Mouse (Mus musculus): ENCODE results near the gene Glul.

The Glul gene

DNA sequence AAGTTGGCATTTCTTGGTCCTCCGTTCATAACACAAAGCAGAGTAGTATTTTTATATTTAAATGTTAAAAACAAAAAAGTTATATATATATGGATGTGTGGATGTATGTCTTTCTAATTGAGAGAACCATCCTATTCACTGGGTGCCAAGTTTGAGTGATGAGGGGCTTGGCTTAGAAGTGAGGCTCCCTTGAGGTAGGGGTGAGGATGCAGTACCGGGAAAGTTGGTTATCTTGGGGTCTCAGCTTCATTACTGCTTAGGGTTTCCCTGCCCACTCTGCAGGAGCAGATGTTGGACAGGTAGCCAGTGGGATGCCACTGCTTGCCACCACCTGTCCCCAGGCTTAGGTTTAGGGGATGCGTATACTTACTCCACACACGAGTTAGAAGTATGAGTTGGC lies 9.0 kb downstream of the Glul start:
- in situ Hi-C loops (cut with MboI, MseI): loop anchor here in 1 of 2 experiments (10.0 kb wide), 1 partner anchor 1884 kb away; no protein-coding TSS in a partner anchor

DNA sequence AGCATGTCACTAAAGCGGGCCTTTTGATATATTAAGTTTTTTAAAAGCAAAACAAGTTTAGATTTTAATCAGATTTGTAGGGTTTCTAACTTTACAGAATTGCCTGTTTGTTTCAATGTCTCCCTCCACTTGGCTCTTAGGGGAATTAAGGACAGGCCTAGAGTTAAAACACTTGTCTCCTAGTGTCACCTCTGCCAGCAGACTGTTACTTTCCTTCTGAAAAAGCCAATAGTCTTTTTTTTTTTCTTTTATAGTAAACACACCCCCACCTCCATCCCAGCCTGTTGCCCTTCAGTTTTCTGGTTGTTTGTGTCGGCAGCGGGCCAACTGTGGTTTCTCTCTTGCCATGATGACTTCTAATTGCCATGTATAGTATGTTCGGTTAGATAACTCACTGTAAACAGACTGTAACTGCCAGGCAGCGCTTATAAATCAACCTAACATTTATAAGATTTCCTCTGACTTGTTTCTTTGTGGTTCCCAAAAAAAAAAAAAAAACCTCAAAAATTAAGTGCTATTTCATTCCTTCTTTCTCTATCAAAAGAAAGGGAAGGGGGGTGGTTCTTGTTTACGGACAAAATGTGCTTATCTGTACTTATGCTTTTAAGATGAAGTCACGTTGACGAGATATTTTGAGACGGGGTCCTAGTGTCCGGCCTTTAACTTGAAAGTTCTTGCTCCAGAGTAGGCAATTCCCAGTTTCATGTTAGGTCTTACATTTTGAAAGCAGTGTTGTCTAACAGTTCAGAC lies 9.6 kb downstream of the Glul start:
- in situ Hi-C loops (cut with MboI, MseI): loop anchor here in 1 of 2 experiments (10.0 kb wide), 1 partner anchor 1885 kb away; no protein-coding TSS in a partner anchor

DNA sequence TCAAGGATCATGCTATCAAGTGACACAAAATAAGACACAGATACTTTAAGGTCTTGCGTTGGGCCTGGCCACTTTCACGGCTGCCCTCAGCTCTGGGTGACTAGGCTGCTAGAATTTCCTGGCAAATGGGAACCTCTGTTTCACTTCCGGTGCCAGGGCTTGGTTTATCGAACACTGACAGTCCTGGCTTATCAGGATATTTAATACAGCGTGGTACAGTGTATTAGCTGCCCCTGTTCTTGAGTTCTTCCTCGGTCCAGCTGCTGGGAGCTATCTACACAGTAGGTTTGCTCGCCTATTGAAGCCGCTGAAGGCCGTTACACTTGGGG lies 10.2 kb downstream of the Glul start:
- in situ Hi-C loops (cut with MboI, MseI): loop anchor here in 1 of 2 experiments (10.0 kb wide), 1 partner anchor 1885 kb away; no protein-coding TSS in a partner anchor

DNA sequence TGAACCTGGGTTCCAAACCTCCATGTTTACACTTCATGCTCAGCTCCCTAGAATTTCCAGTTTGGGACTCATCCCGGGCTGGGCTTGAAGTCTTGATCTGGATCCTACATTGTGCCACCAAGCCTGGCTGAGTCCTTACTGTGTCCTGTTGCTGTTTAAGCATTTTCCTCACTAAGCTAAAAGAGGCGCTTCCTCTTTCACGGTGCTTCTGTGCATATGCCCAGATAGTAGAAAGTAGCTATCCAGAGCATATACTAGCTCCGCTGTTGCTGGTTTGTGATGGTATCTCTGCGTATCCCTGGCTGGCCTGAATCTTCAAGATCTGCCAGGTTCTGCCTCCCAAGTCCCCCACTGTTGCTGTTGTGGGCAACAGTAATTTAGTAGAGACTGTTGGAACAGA lies 10.7 kb downstream of the Glul start:
- in situ Hi-C loops (cut with MboI, MseI): no loop called here

DNA sequence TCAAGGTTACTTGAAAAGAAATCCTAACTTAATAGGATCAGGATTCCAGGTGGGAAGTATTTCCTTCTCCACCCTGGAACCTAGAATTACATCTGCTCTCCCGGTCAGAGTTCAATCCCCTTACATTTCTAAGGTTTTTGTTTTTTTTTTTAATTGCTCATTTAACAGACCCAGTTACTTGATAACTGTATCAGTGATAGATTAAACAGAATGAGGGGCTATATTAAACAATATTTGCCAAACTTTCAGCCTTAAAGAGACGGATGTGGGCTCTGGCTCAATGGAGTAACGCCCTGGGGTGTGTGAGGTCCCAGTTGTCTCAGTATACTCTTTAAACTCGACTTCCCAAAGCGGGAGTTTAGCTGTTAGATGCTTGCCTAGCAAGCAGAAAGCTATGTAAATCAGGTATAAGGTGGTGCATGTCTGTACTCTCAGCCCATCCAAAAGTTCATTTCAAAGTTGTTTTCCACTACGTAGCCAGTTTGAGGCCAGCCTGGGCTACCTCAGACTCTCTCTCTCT lies 11.6 kb downstream of the Glul start:
- in situ Hi-C loops (cut with MboI, MseI): no loop called here

DNA sequence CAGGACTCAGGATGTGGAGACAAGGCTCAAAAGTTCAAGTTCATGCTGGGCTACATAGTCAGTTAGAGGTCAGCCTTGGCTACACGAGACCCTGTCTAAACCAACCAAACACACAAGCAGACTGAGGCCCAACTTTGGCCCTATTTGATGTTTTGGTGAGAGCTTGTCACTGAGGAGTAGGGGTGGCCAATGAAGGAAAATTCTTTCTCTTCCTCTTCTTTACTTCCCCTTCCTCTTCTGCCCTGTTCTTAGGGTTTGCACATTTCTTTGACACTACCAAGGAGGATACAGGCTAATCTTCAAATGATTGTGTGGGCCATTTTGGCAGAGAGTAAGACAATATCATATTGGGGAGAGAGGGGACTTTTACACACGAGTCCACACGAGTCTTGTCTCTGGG lies 14.1 kb downstream of the Glul start:
- in situ Hi-C loops (cut with MboI, MseI): no loop called here

DNA sequence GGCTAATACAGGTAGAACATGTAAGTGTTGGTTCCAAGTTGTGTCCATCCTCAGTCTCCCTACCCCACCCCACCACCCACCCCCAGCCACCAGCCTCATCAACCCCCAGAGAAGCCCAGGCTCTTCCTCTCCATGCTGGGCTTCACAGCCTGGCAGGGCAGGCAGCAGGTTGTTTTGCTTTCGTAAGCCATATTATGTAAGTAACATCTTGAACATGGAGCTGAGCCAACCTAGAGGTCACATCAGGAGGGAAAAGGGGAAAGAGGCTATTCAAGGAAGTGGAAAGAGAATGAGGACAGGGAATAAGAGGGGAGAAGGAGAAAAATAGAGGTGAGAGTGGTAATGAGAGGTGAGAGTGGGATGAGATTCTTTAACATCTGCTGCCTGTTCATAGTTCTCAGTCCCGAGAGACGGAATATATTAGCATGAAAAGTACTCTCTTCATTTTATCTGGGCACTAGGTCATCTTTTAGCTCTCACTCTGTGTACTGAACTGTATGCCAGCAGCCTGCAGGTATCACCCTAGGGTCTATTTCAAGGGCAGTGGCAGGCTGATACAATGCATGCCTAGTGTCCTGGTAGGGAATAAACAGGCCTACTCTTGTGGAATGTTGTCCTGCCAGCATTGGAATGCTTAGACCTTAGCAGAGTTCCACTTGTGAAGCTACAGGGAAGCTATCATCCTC lies 18.9 kb downstream of the Glul start:
- in situ Hi-C loops (cut with MboI, MseI): no loop called here

DNA sequence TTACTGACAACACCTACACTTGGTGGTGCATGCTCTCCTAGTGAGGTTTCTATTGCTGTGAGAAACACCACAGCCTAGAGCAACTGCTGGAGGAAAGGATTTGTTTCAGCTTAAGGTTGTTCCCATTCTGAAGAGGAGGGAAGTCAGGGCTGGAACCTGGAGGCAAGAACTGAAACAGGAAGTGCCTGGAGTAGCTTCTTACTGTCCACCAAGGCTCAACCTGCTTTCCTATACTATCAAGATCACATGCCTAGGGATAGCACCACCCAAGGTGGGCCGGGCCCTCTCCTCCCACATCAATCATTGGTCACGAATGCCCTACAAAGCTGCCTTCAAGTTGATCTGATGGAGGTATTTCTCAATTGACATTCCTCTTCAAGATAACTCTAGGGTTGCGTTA lies 21.9 kb downstream of the Glul start:
- in situ Hi-C loops (cut with MboI, MseI): no loop called here

DNA sequence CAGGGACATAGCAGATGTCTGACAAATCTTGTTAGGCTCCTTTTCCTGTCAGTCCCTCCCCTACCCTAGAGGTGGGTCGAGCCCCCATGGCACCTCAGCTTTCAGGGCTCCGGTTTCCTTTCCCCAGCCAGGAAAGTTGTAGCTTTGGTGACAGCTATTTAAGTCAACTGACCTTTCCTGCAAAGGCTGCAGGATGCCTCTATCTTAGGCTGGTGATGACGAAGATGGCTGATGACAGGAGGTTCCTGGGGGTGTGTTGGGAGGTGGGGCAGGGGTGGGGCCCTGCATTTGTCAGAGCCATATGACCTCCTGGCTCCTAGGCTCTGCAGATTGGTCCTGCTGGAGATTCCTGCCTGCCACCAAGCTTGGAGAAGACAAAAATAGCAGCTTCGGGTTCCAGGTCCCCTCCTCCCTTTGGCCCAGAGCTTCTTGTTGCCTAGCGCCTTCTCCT lies 22.9 kb downstream of the Glul start:
- in situ Hi-C loops (cut with MboI, MseI): no loop called here

DNA sequence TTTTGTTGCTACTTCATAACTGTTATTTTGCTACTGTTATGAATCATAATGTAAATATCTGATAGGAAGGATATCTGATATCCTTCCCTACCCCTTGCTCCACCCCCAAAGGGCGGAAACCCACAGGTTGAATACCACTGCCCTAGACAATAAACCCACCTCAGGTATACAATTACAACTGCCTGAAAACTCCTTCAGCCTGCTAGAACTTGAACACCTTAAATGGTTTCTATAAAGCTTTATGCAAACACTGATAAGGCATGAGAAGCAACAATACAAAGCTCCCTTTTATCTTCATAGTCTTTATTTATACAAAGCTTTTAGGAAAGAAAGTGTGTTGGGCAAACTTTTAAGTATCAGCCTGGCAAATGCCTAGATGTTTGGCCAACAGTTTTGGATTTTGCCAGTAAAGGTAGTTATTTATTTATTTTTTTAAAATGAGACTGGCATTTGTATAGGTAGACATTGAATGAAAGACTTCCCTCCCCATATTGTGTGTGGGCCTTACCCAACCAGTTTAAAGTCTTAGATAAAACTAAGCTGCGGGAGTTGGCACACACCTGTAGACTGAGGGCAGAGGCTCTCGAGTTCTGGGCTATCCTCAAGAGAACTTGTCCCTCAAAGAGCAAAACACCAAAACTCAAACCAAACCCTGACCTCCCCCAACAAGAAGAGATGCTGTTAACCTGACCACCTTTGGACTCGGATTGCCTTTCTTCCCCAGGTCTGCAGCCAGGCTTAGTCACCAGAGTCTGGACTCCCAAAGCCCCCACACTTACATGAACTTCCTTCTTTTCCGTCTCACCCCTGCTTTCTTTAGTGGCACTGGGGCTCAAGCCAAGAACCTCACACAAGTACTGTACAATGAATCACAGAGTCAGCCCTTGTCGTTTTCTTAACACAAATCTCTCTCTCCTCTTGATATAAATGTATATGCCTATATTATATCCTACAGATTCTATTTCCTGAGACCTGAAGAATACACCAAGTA lies 24.9 kb downstream of the Glul start:
- in situ Hi-C loops (cut with MboI, MseI): no loop called here

DNA sequence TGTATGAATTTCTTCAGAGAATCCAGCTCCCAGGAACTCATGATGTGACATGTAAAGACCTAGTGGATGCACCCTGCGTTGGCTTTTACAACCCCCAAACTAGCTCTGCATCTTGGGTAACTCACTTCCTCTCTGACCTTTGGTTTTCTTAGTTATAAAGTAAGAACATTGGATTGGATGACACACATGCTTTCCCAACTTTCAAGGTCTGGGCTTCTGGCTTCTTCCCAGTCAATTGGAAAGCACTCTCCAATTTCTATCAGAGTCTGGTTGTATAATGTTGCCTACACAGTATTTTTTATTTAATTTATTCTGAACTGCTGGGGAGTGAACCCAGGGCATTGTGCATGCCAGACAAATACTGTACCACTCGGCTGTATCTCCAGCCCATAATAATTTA lies 30.7 kb downstream of the Glul start:
- in situ Hi-C loops (cut with MboI, MseI): loop anchor here in 1 of 2 experiments (10.0 kb wide), 1 partner anchor 1334 kb away; no protein-coding TSS in a partner anchor

DNA sequence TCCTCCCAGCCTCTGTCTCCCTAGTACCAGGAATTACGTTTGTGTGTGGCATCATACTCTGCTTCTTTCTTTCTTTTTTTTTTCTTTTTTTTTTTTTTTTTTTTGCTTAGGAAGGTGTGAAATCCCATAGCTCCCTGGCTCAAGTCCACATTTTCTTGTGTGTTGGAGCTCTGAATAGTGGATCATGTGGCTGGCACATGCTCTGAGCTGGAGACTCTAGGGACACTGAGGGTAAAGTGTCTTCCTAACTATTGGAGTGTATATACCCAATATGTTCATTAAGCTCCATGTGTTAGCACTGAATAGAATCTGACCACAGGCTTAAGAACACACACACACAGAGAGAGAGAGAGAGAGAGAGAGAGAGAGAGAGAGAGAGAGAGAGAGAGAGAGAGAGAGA lies 34.0 kb downstream of the Glul start:
- in situ Hi-C loops (cut with MboI, MseI): loop anchor here in 1 of 2 experiments (10.0 kb wide), 1 partner anchor 1331 kb away; no protein-coding TSS in a partner anchor

DNA sequence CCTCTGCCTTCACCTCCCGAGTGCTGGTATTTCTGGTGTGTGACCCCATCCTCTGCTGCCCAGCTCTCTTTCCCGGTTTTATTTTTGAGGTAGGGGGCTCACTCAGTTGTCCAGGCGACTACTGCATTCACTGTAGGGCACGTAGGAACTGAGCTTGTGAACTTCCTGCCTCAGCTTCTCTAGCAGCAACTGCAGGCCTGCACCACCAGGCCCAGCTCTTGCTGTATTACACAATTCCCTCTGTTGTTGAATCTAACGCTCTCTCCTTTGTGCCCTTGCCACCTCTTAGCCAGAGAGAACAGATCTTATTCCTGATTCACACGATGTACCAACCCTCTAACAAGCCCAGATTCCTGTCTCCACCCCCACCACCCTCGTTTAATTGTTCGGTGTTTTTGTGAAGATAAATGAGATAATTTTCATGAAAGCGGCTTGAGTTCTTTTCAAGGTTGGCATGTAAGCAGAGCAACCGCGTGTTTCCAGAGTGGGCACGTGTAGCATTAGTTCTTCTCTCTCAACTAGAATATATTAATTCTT lies 36.2 kb downstream of the Glul start:
- in situ Hi-C loops (cut with MboI, MseI): loop anchor here in 1 of 2 experiments (10.0 kb wide), 1 partner anchor 1329 kb away; no protein-coding TSS in a partner anchor

DNA sequence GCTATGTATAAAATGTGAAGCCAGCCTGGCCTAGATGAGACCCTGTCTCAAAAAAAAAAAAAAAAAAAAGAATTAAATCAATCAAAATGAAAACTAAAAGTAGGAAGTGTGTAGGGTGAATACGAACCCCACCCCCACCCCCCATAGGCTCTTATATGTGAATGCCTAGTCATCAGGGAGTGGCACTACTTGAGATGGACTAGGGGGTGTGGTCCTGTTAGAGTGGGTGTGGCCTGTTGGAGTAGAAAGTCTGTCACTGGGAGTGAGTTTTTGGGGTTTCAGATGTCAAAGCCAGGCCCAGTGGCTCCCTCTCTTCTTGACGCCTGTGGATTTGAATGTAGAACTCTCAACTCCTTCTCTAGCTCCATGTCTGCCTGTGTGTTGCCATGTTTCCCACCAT lies 37.3 kb downstream of the Glul start:
- in situ Hi-C loops (cut with MboI, MseI): loop anchor here in 1 of 2 experiments (10.0 kb wide), 1 partner anchor 1328 kb away; no protein-coding TSS in a partner anchor

DNA sequence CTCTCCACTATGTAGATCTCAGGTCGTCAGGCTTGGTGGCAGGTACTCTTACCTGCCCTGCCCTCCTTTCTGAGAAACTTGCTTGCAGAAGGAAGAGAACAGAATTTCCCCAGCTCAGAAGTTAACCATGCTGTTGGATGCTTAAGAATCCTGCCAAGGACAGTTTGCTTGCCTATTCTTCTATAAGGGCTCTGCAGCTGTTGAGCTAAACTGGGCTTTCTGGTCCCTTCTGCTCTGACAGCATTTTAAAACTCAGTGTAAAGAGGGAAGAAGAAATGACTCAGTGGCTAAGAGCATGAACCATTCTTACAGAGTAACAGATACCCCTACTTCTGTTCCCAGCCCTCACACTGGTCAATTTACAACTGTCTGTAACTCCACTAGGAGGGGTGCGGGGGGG lies 41.2 kb downstream of the Glul start:
- in situ Hi-C loops (cut with MboI, MseI): no loop called here

DNA sequence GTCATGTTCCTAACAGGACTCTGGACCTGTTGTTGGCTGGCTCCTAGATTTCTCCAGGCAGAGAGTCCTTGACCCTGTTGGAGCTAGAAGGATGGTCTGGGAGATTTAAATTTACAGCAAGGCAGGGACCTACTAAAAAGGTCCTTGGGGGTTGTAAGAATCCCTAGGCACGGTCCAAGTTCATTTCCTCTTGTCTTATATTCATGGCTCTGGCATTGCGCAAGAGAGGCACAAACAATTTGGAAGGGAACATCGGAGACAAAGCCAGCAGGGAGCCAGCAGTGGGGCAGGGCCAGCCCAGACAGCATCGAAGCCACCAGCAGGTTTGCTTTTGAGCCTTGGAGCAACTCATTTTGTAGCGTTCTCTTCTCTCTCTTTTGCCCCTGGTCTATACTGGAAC lies 45.4 kb downstream of the Glul start:
- in situ Hi-C loops (cut with MboI, MseI): no loop called here

DNA sequence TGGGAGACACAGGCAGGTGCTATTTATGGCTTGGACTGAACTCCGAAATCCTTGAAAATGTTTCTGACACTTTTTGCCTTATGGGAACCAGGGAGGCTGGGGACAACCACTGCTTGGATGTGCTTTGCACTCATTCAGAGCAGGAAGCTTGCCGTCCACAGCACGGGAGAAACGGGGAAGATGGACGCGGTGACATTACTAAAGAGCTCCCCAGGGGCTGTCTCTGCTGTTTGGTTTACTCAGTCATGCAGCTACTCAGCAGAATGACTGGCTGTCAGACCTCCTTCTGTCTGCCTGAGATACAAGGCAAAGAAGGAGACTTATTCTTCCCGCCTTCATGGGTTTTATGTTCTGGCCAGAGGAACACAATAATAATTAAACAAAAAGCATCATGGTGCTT lies 47.2 kb downstream of the Glul start:
- in situ Hi-C loops (cut with MboI, MseI): no loop called here

DNA sequence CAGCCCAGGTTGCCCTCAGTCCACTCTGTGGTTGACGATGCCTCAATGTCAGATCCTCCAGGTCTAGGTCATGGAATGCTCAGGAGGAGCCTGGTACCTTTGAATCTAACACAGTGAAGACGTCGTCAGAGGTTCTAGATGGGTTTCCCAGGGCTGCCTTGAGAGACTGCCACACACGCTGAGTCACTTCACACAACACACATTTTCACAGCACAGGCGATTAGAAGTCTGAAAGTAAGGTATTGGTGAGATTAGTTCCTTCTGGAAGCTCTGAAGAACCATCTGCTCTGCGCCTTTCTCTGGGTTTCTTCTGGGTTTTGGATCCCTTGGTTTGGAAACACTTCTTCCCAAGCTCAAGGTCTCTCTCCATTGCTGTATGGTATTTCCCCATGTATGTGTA lies 48.1 kb downstream of the Glul start:
- in situ Hi-C loops (cut with MboI, MseI): no loop called here

DNA sequence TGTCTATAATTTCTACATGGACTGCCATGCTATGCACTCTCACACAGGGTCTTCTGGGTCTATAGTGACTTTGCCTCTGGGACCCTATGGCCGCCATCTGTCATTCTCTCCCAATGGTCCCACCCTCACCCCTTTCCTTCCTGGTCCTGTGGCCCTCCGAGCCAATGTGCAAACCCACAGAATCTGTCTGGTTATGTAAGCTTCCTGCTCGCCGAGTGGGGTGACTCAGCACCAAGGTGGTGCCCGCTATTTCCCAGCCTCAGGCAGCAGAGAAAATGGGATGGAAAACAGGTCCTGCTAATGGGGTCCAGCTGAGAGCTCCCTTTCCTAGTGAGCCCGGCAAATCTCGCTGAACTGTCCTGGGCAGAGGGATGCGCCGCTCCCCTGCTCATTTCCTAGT lies 53.5 kb downstream of the Glul start:
- in situ Hi-C loops (cut with MboI, MseI): no loop called here

DNA sequence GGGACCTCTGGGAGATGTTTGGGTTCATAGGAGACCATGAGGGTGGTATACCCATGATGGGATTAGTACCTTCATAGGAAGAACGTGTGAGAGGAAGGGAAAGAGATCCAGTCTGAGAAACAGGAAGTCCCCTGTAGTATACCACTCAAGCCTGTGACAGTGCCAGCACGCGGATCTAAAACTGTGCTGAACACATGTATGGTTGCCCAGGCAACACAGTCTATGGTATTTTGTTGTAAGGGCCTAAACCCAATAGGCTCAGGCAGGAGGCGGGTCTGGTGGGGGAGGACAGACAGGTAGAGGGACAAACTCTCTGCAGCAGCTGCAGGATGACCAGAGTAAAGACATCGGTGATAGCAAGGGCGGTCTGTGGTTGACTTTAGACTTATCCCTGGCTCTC lies 54.1 kb downstream of the Glul start:
- in situ Hi-C loops (cut with MboI, MseI): no loop called here

DNA sequence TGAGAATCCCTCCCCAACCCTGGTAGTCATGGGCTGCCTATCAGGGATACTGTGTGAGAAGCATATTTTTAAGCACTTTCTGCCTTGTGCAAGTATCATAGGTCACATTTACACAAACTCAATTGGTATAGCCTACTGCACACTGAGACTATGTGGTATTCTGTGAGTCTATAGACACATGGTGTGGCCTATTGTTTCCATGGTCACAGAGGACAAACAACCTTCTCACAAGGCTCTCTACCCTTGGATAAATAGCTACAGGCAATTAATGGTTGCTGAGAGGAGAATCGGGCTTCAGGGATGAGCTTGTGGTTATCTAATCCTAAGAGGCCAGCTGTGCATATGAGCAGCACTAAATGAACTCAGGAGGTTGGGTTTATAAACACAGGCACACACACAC lies 58.1 kb downstream of the Glul start:
- in situ Hi-C loops (cut with MboI, MseI): no loop called here
